Mouse (Mus musculus) neural tube, embryonic 14.5 days (tissue): Measurements from ENCODE around the gene Kdm5a. TPM values are rescaled to one million over a fixed set of nuclear protein-coding genes. Genes with fewer than 3 reads are reported as not detected.
A peak's percentile ranks its signal among the peaks of the same experiment; 100 is the strongest.

ENCODE experiments used
- ATAC-seq: fragments of 200-750 bp; cut with Nextera tagmentation; 2 replicates; pipeline ENCODE4 v1.8.0; 2017; ENCODE audit warnings: low read depth, mild to moderate bottlenecking, moderate TSS enrichment, moderate library complexity
- H3K27ac ChIP-seq: fragments of 300-500 bp; sonication (generic); 2 replicates; pipeline ENCODE4 v1.5.1; 2014; ENCODE audit warnings: low read depth, mild to moderate bottlenecking, control low read depth, low read length, moderate library complexity, mixed read lengths
- H3K27me3 ChIP-seq: fragments of 300-500 bp; sonication (generic); 2 replicates; pipeline ENCODE4 v1.6.1; 2014; ENCODE audit warnings: low read length; ENCODE audit not compliant: control insufficient read depth, insufficient read depth
- H3K36me3 ChIP-seq: fragments of 300-500 bp; sonication (generic); 2 replicates; pipeline ENCODE4 v1.6.1; 2014; ENCODE audit warnings: low read length, mixed read lengths; ENCODE audit not compliant: control insufficient read depth, insufficient read depth
- H3K4me1 ChIP-seq: fragments of 300-500 bp; sonication (generic); 2 replicates; pipeline ENCODE4 v1.6.1; 2014; ENCODE audit warnings: low read length; ENCODE audit not compliant: control insufficient read depth, insufficient read depth
- H3K4me2 ChIP-seq: fragments of 300-500 bp; sonication (generic); 2 replicates; pipeline ENCODE4 v1.6.1; 2014; ENCODE audit warnings: mild to moderate bottlenecking, low read depth, low read length, control low read depth
- H3K4me3 ChIP-seq: fragments of 300-500 bp; sonication (generic); 2 replicates; pipeline ENCODE4 v1.5.1; 2014; ENCODE audit warnings: low read depth, low read length, control low read depth, mixed read lengths
- H3K9ac ChIP-seq: fragments of 300-500 bp; sonication (generic); replicated peaks from 2 replicates; pipeline ENCODE4 v1.6.1; 2014; ENCODE audit warnings: low read depth, mild to moderate bottlenecking, control low read depth, low read length, mixed read lengths
- H3K9me3 ChIP-seq: fragments of 300-500 bp; sonication (generic); 2 replicates; pipeline ENCODE4 v1.6.1; 2016; ENCODE audit warnings: low read length; ENCODE audit not compliant: control insufficient read depth
- WGBS: fragments of 180-500 bp; shearing (Covaris S2); extraction: QIAGEN DNeasy Blood & Tissue Kit; methylation state at CpG from one replicate; pipeline ENCODE4 v1.1.7; 2014; 5-methylcytosine and 5-hydroxymethylcytosine counted together
- polyA plus RNA-seq: library from polyadenylated mRNA; unstranded; fragments of >200 nt; fragmentation: Nextera tagmentation; extraction: Ambion mirVana; gene quantifications from 2 replicates; pipeline ENCODE4 v1.2.1, GENCODE M21; 2014

Kdm5a gene
- polyA plus RNA-seq, 1 experiment from 2014 or later: 35.0 TPM

GRCm38 (mm10) chr6:120356478-120356877 lies 7.4 kb upstream of the Kdm5a start:
- H3K27ac ChIP-seq: no peak overlapping the region
- peak overlapping the region; percentile 39 for H3K4me3 ChIP-seq
- ATAC-seq: no peak
- no peak overlapping the region for H3K9ac ChIP-seq
- peak overlapping the region; percentile 59 for H3K4me2 ChIP-seq
- peaks cover 4% of the 10 kb centered on the region; the same call in 1 of the 2 replicates for H3K4me1 ChIP-seq
- no peaks in the 10 kb centered on the region for H3K27me3 ChIP-seq
- H3K9me3 ChIP-seq: no peaks in the 10 kb centered on the region
- no peaks in the 10 kb centered on the region for H3K36me3 ChIP-seq
- WGBS: 39% methylated on average over 5 of the region's 5 CpGs

GRCm38 (mm10) chr6:120356951-120357945 lies 6.7 kb upstream of the Kdm5a start:
- Histone ChIP-seq H3K36me3 (no peaks in the 10 kb centered on the region), H3K9me3 (no peaks in the 10 kb centered on the region), H3K9ac (no peak overlapping the region; the same call in 1 of the 2 replicates), H3K27ac (no peak overlapping the region), H3K27me3 (no peaks in the 10 kb centered on the region), H3K4me3 (peak overlapping the region; percentile 39), H3K4me2 (peak overlapping the region; percentile 59), H3K4me1 (peaks cover 4% of the 10 kb centered on the region; the same call in 1 of the 2 replicates)
- 2% methylated on average over 31 of the region's 31 CpGs for WGBS
- peak; percentile 97 for ATAC-seq

GRCm38 (mm10) chr6:120362124-120362523 lies 1.8 kb upstream of the Kdm5a start:
- Histone ChIP-seq H3K27me3 (no peaks in the 10 kb centered on the region), H3K4me1 (peaks cover 12% of the 10 kb centered on the region), H3K4me3 (no peak overlapping the region), H3K4me2 (no peak overlapping the region), H3K9me3 (no peaks in the 10 kb centered on the region), H3K9ac (no peak overlapping the region), H3K27ac (no peak overlapping the region), H3K36me3 (no peaks in the 10 kb centered on the region)
- 95% methylated on average over 2 of the region's 2 CpGs for WGBS
- no peak for ATAC-seq

- ATAC-seq: no peak; the same call in 1 of the 2 replicates
- Histone ChIP-seq H3K9me3 (no peaks in the 10 kb centered on the region), H3K27me3 (no peaks in the 10 kb centered on the region), H3K9ac (peak overlapping the region; percentile 91), H3K36me3 (no peaks in the 10 kb centered on the region; the same call in 1 of the 2 replicates), H3K4me1 (peaks cover 12% of the 10 kb centered on the region), H3K27ac (peak overlapping the region; percentile 92), H3K4me2 (peak overlapping the region; percentile 66), H3K4me3 (peak overlapping the region; percentile 98)
- WGBS: 26% methylated on average over 15 of the region's 15 CpGs
Observed at GRCm38 (mm10) chr6:120362774-120363687, 893 bp upstream of the Kdm5a start.

- H3K36me3 ChIP-seq: peaks cover 13% of the 10 kb centered on the region; the same call in 1 of the 2 replicates
- under 1% methylated on average over 31 of the region's 31 CpGs for WGBS
- peak overlapping the region; percentile 91 for H3K9ac ChIP-seq
- no peaks in the 10 kb centered on the region for H3K9me3 ChIP-seq
- peaks cover 12% of the 10 kb centered on the region for H3K4me1 ChIP-seq
- H3K27ac ChIP-seq: peak overlapping the region; percentile 92
- peak; percentile 9; the same call in 1 of the 2 replicates for ATAC-seq
- H3K4me2 ChIP-seq: peak overlapping the region; percentile 66
- H3K27me3 ChIP-seq: no peaks in the 10 kb centered on the region
- H3K4me3 ChIP-seq: peak overlapping the region; percentile 98
Observed at GRCm38 (mm10) chr6:120364523-120364905, 590 bp downstream of the Kdm5a start.

GRCm38 (mm10) chr6:120365051-120365450 lies 1.1 kb downstream of the Kdm5a start:
- Histone ChIP-seq H3K27ac (no peak overlapping the region), H3K36me3 (peaks cover 18% of the 10 kb centered on the region; the same call in 1 of the 2 replicates), H3K27me3 (no peaks in the 10 kb centered on the region), H3K4me3 (peak overlapping the region; percentile 98), H3K9me3 (no peaks in the 10 kb centered on the region), H3K4me2 (peak overlapping the region; percentile 66), H3K4me1 (peaks cover 12% of the 10 kb centered on the region), H3K9ac (peak overlapping the region; percentile 91)
- no peak for ATAC-seq
- 8% methylated on average over 15 of the region's 15 CpGs for WGBS

- no peaks in the 10 kb centered on the region for H3K4me1 ChIP-seq
- H3K9me3 ChIP-seq: no peaks in the 10 kb centered on the region
- H3K9ac ChIP-seq: no peak overlapping the region
- no peaks in the 10 kb centered on the region for H3K27me3 ChIP-seq
- H3K4me2 ChIP-seq: no peak overlapping the region
- no peak overlapping the region for H3K4me3 ChIP-seq
- 97% methylated on average over 2 of the region's 2 CpGs for WGBS
- no peak for ATAC-seq
- H3K36me3 ChIP-seq: peaks cover 60% of the 10 kb centered on the region
- no peak overlapping the region for H3K27ac ChIP-seq
Observed at GRCm38 (mm10) chr6:120376736-120377135, 12.8 kb downstream of the Kdm5a start.

GRCm38 (mm10) chr6:120390054-120390453 lies 26.1 kb downstream of the Kdm5a start:
- Histone ChIP-seq H3K9ac (no peak overlapping the region), H3K27ac (no peak overlapping the region), H3K4me1 (no peaks in the 10 kb centered on the region), H3K4me2 (no peak overlapping the region), H3K9me3 (no peaks in the 10 kb centered on the region), H3K27me3 (no peaks in the 10 kb centered on the region), H3K36me3 (peaks cover 44% of the 10 kb centered on the region), H3K4me3 (no peak overlapping the region)
- ATAC-seq: no peak
- 89% methylated on average over 3 of the region's 3 CpGs for WGBS
